Mouse (Mus musculus) midbrain, embryonic 16.5 days (tissue): ENCODE measurements around the gene Csdc2. TPM values are rescaled to one million over a fixed set of nuclear protein-coding genes. Genes with fewer than 3 reads are reported as not detected.

Experiments used
- ATAC-seq: fragments of 200-750 bp; cut with Nextera tagmentation; 2 replicates; pipeline ENCODE4 v1.8.0; 2017; ENCODE audit warnings: moderate TSS enrichment
- H3K27ac ChIP-seq: fragments of 300-500 bp; sonication (generic); 2 replicates; pipeline ENCODE4 v1.5.1; 2014; ENCODE audit warnings: mild to moderate bottlenecking, low read length, mixed read lengths
- H3K27me3 ChIP-seq: fragments of 300-500 bp; sonication (generic); 2 replicates; pipeline ENCODE4 v1.6.1; 2014; ENCODE audit warnings: low read depth, low read length, mixed read lengths; ENCODE audit not compliant: control insufficient read depth, insufficient read depth
- H3K36me3 ChIP-seq: fragments of 300-500 bp; sonication (generic); 2 replicates; pipeline ENCODE4 v1.6.1; 2014; ENCODE audit warnings: mild to moderate bottlenecking, low read length, moderate library complexity, mixed read lengths; ENCODE audit not compliant: control insufficient read depth, insufficient read depth
- H3K4me1 ChIP-seq: fragments of 300-500 bp; sonication (generic); 2 replicates; pipeline ENCODE4 v1.6.1; 2014; ENCODE audit warnings: mild to moderate bottlenecking, low read length, mixed read lengths; ENCODE audit not compliant: control insufficient read depth, insufficient read depth
- H3K4me2 ChIP-seq: fragments of 300-500 bp; sonication (generic); 2 replicates; pipeline ENCODE4 v1.6.1; 2014; ENCODE audit warnings: mild to moderate bottlenecking, low read length, mixed read lengths
- H3K4me3 ChIP-seq: fragments of 300-500 bp; sonication (generic); 2 replicates; pipeline ENCODE4 v1.5.1; 2014; ENCODE audit warnings: low read depth, mild to moderate bottlenecking, low read length, moderate library complexity, mixed read lengths
- H3K9ac ChIP-seq: fragments of 300-500 bp; sonication (generic); 2 replicates; pipeline ENCODE4 v1.6.1; 2014; ENCODE audit warnings: low read depth, low read length, mixed read lengths
- H3K9me3 ChIP-seq: fragments of 300-500 bp; sonication (generic); replicated peaks from 2 replicates; pipeline ENCODE4 v1.6.1; 2014; ENCODE audit warnings: mild to moderate bottlenecking, low read length, mixed read lengths; ENCODE audit not compliant: control insufficient read depth, poor library complexity, severe bottlenecking
- WGBS: fragments of 180-500 bp; shearing (Covaris S2); extraction: QIAGEN DNeasy Blood & Tissue Kit; methylation state at CpG from one replicate; pipeline ENCODE4 v1.1.7; 2014; 5-methylcytosine and 5-hydroxymethylcytosine counted together
- polyA plus RNA-seq: library from polyadenylated mRNA; unstranded; fragments of >200 nt; fragmentation: Nextera tagmentation; extraction: Ambion mirVana; gene quantifications from 2 replicates; pipeline ENCODE4 v1.2.1, GENCODE M21; 2015

Csdc2 gene
- polyA plus RNA-seq, 1 experiment from 2014 or later, result 293 TPM

GRCm38 (mm10) chr15:81919062-81919461 lies 17.5 kb upstream of the Csdc2 start:
- Histone ChIP-seq H3K9me3 (no peaks in the 10 kb centered on the region), H3K9ac (no peak overlapping the region), H3K4me2 (no peak overlapping the region), H3K36me3 (peaks cover 17% of the 10 kb centered on the region; the same call in 1 of the 2 replicates), H3K4me3 (no peak overlapping the region), H3K27ac (no peak overlapping the region), H3K27me3 (no peaks in the 10 kb centered on the region), H3K4me1 (peaks cover 4% of the 10 kb centered on the region; the same call in 1 of the 2 replicates)
- WGBS, result 83% methylated on average over 5 of the region's 5 CpGs
- no peak for ATAC-seq

DNA sequence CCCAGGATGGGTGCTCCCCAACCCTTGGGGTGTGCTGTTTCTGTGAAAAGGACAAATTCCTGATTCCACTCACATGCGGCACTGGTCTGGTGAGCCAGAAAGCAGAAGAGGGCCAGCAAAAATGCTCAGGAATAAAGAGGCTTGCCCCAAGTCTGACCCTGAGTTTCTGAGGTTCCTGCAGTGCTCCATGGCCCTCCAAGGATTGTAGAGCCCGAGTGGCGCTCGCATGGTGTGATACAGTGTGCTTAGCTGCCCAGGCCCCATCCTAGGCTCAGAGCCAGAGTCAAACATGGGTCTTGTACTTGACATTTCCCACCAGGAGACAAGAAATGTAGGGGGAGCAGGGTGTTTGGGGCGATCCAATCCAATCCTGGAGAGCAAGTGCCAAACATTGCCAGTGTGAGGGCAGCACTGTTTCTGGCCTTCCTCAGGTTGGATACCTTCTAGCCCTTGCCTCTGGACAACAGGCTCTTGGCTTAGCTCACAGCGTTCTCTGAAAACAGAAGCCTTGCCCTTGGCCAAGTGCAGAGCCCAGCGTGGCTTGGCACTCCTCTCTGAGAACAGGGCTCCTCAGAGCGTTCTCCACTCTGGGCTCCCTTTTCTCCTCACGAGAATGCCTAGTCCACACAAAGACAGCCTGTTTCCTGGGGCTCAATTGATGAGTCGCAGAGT lies 15.9 kb upstream of the Csdc2 start:
- Histone ChIP-seq H3K36me3 (peaks cover 12% of the 10 kb centered on the region; the same call in 1 of the 2 replicates), H3K4me2 (no peak overlapping the region), H3K27ac (peak overlapping the region; percentile 50), H3K9ac (no peak overlapping the region), H3K4me1 (peaks cover 18% of the 10 kb centered on the region), H3K27me3 (no peaks in the 10 kb centered on the region), H3K9me3 (no peaks in the 10 kb centered on the region), H3K4me3 (no peak overlapping the region)
- WGBS, result 78% methylated on average over 10 of the region's 10 CpGs
- ATAC-seq, result 0 out of 2 replicates have a peak, but pooled peaks have one; percentile 14

- Histone ChIP-seq H3K27me3 (no peaks in the 10 kb centered on the region), H3K9ac (no peak overlapping the region), H3K9me3 (no peaks in the 10 kb centered on the region), H3K27ac (peak overlapping the region; percentile 50), H3K4me3 (no peak overlapping the region), H3K4me2 (no peak overlapping the region), H3K4me1 (peaks cover 18% of the 10 kb centered on the region), H3K36me3 (peaks cover 10% of the 10 kb centered on the region; the same call in 1 of the 2 replicates)
- ATAC-seq, result no peak
- WGBS, result 69% methylated on average over 5 of the region's 5 CpGs
Measured at GRCm38 (mm10) chr15:81921255-81921654, 15.3 kb upstream of the Csdc2 start.

DNA sequence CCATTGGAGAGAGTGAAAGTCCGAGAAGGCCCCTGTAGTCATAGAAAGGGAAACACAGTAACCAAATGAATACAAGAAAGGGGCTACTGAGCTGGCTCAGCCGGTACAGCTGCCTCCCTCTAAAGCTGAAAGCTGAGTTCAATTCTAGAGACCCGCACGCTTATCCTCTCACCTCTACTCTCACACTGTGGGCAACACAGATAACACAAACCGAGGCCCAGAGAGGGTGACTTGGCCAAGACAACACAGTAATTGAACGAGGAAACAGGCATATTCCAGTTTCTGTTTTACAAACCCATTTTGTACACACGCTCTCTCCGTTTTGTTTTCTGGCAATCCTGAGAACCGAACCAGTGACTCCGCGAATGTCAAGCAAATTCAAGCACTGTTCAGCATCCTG lies 11.6 kb upstream of the Csdc2 start:
- Histone ChIP-seq H3K9me3 (no peaks in the 10 kb centered on the region), H3K36me3 (no peaks in the 10 kb centered on the region), H3K27ac (no peak overlapping the region), H3K9ac (0 out of 2 replicates have a peak overlapping the region, but pooled peaks have one; percentile 70), H3K4me2 (peak overlapping the region; percentile 93), H3K4me3 (peak overlapping the region; percentile 56), H3K4me1 (peaks cover 25% of the 10 kb centered on the region), H3K27me3 (no peaks in the 10 kb centered on the region)
- WGBS, result 88% methylated on average over 11 of the region's 11 CpGs
- no peak for ATAC-seq

GRCm38 (mm10) chr15:81925760-81926445 lies 10.7 kb upstream of the Csdc2 start, which contains the start of gene Polr3h:
Polr3h (minus strand) TSS chr15:81926240.
- H3K36me3 ChIP-seq, result no peaks in the 10 kb centered on the region
- H3K4me3 ChIP-seq, result peak within 1 kb of the TSS; percentile 56
- ATAC-seq, result peak; percentile 95
- peak within 1 kb of the TSS; percentile 70 for H3K9ac ChIP-seq
- no peaks in the 10 kb centered on the region for H3K27me3 ChIP-seq
- H3K4me1 ChIP-seq, result peaks cover 25% of the 10 kb centered on the region
- H3K4me2 ChIP-seq, result peak within 1 kb of the TSS; percentile 93
- no peaks in the 10 kb centered on the region for H3K9me3 ChIP-seq
- H3K27ac ChIP-seq, result peak within 1 kb of the TSS; percentile 83
- under 1% methylated on average over 54 of the region's 54 CpGs for WGBS

DNA sequence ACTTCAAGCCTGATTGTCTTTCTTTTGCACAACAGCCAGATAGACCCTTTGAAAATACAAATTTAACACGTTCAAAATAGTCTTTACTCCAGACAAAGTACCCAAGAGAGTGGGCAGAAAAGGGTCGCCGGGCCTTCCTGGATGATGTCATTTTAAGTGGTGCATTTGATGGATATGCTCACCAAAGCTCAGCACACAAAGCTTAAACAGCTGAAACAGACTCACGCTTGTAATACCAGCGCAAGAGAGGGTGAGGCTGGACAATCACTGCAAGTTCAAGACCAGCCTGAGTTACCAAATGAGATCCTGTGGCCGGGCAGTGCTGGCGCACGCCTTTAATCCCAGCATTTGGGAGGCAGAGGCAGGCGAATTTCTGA lies 10.1 kb upstream of the Csdc2 start:
- peak overlapping the region; percentile 56 for H3K4me3 ChIP-seq
- no peaks in the 10 kb centered on the region for H3K9me3 ChIP-seq
- H3K36me3 ChIP-seq, result no peaks in the 10 kb centered on the region
- H3K9ac ChIP-seq, result no peak overlapping the region
- WGBS, result 26% methylated on average over 9 of the region's 9 CpGs
- H3K4me2 ChIP-seq, result peak overlapping the region; percentile 93
- no peaks in the 10 kb centered on the region for H3K27me3 ChIP-seq
- ATAC-seq, result no peak
- H3K4me1 ChIP-seq, result peaks cover 25% of the 10 kb centered on the region
- peak overlapping the region; percentile 83 for H3K27ac ChIP-seq

- Histone ChIP-seq H3K4me1 (peaks cover 25% of the 10 kb centered on the region), H3K4me2 (no peak overlapping the region), H3K9me3 (no peaks in the 10 kb centered on the region), H3K36me3 (no peaks in the 10 kb centered on the region), H3K4me3 (no peak overlapping the region), H3K27me3 (no peaks in the 10 kb centered on the region), H3K27ac (peak overlapping the region; percentile 53), H3K9ac (no peak overlapping the region)
- WGBS, result 45% methylated on average over 4 of the region's 4 CpGs
- ATAC-seq, result no peak
Measured at GRCm38 (mm10) chr15:81927741-81928140, 8.8 kb upstream of the Csdc2 start.

DNA sequence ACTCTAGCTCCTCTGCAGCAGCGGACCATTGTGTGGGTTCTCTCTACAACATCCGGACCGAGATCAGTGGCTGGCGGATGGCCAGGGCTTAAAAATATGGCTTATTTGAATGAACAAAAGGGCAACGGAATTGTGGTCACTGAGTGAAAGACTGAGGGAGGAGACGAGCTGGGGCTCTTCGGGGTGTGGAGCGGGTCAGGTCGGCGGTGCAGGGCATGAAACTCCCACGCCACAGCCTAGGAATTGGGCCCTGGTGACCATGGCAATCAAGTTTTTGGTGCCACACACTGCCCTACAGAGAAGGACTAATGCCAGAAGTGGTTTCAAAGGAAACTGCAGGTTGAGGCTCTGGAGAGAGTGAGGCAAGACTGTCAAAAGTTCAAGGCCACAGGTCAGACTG lies 8.3 kb upstream of the Csdc2 start:
- H3K4me3 ChIP-seq, result no peak overlapping the region
- no peaks in the 10 kb centered on the region for H3K27me3 ChIP-seq
- no peaks in the 10 kb centered on the region for H3K9me3 ChIP-seq
- 0 out of 2 replicates have a peak overlapping the region, but pooled peaks have one; percentile 43 for H3K27ac ChIP-seq
- H3K9ac ChIP-seq, result no peak overlapping the region
- 43% methylated on average over 11 of the region's 11 CpGs for WGBS
- ATAC-seq, result no peak
- H3K4me2 ChIP-seq, result no peak overlapping the region
- peaks cover 25% of the 10 kb centered on the region for H3K4me1 ChIP-seq
- H3K36me3 ChIP-seq, result no peaks in the 10 kb centered on the region

DNA sequence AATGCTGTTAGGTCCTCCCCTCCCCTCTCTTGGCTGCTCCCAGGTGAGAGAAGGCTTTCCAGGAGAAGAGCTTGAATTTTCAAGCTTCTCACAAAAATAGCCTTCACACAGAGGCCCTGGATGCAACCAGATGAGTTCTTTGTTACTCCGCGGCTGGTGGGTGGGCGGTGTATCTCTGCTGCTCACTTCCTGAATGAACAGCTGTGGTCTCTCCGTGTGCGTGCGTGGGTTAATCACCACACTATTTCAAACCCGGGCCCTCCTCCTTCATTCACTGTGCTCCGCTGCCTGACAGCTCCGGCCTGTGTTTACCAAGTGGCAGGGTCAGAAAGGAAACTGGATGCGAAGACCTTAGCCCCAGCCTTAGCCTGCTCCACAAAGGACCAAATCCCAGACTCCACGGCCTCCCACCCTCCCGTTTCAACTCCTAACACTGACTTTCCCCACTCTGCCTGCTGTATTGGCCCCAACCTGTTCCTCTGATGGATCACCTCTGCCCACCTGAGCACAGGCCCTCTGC lies 3.5 kb upstream of the Csdc2 start:
- Histone ChIP-seq H3K9ac (no peak overlapping the region), H3K4me3 (no peak overlapping the region)

More for the DNA sequence above, 3.5 kb upstream of the Csdc2 start:
- no peaks in the 10 kb centered on the region for H3K9me3 ChIP-seq
- WGBS, result 43% methylated on average over 12 of the region's 12 CpGs
- H3K4me1 ChIP-seq, result peaks cover 10% of the 10 kb centered on the region
- H3K36me3 ChIP-seq, result no peaks in the 10 kb centered on the region
- no peak for ATAC-seq
- no peak overlapping the region for H3K27ac ChIP-seq
- H3K27me3 ChIP-seq, result no peaks in the 10 kb centered on the region
- no peak overlapping the region for H3K4me2 ChIP-seq
